Mouse (Mus musculus) stomach, embryonic 14.5 days (tissue): ENCODE measurements around the gene Aqp9. TPM values are rescaled to one million over a fixed set of nuclear protein-coding genes. Genes with fewer than 3 reads are reported as not detected.

Experiments
- ATAC-seq: fragments of 200-750 bp; cut with Nextera tagmentation; 2 replicates; pipeline ENCODE4 v1.8.0; 2017; ENCODE audit warnings: low read depth, moderate TSS enrichment; ENCODE audit not compliant: insufficient number of reproducible peaks, insufficient read depth, low FRiP score
- H3K27ac ChIP-seq: fragments of 300-500 bp; sonication (generic); 2 replicates; pipeline ENCODE4 v1.5.1; 2014; ENCODE audit warnings: mild to moderate bottlenecking, low read length, moderate library complexity, mixed read lengths
- H3K27me3 ChIP-seq: fragments of 300-500 bp; sonication (generic); 2 replicates; pipeline ENCODE4 v1.6.1; 2014; ENCODE audit warnings: low read length, control low read depth, mixed read lengths; ENCODE audit not compliant: control insufficient read depth, insufficient read depth
- H3K36me3 ChIP-seq: fragments of 300-500 bp; sonication (generic); 2 replicates; pipeline ENCODE4 v1.6.1; 2014; ENCODE audit warnings: mild to moderate bottlenecking, control low read depth, low read length, moderate library complexity, mixed read lengths; ENCODE audit not compliant: control insufficient read depth, insufficient read depth
- H3K4me1 ChIP-seq: fragments of 300-500 bp; sonication (generic); 2 replicates; pipeline ENCODE4 v1.6.1; 2014; ENCODE audit warnings: low read length, control low read depth, mixed read lengths; ENCODE audit not compliant: control insufficient read depth, insufficient read depth
- H3K4me2 ChIP-seq: fragments of 300-500 bp; sonication (generic); replicated peaks from 2 replicates; pipeline ENCODE4 v1.6.1; 2014; ENCODE audit warnings: low read depth, low read length, control low read depth
- H3K4me3 ChIP-seq: fragments of 300-500 bp; sonication (generic); 2 replicates; pipeline ENCODE4 v1.5.1; 2014; ENCODE audit warnings: low read depth, low read length, control low read depth
- H3K9ac ChIP-seq: fragments of 300-500 bp; sonication (generic); replicated peaks from 2 replicates; pipeline ENCODE4 v1.6.1; 2014; ENCODE audit warnings: low read depth, mild to moderate bottlenecking, control low read depth, low read length, moderate library complexity, mixed read lengths
- H3K9me3 ChIP-seq: fragments of 300-500 bp; sonication (generic); 2 replicates; pipeline ENCODE4 v1.6.1; 2016; ENCODE audit warnings: low read depth, low read length, control low read depth; ENCODE audit not compliant: control insufficient read depth
- WGBS: fragments of 180-500 bp; shearing (Covaris S2); extraction: QIAGEN DNeasy Blood & Tissue Kit; methylation state at CpG from one replicate; pipeline ENCODE4 v1.1.7; 2014; 5-methylcytosine and 5-hydroxymethylcytosine counted together
- polyA plus RNA-seq: library from polyadenylated mRNA; unstranded; fragments of >200 nt; fragmentation: Nextera tagmentation; extraction: Ambion mirVana; gene quantifications from 2 replicates; pipeline ENCODE4 v1.2.1, GENCODE M21; 2014

Aqp9 gene
- polyA plus RNA-seq, 1 experiment from 2014 or later = 0.12 TPM

DNA sequence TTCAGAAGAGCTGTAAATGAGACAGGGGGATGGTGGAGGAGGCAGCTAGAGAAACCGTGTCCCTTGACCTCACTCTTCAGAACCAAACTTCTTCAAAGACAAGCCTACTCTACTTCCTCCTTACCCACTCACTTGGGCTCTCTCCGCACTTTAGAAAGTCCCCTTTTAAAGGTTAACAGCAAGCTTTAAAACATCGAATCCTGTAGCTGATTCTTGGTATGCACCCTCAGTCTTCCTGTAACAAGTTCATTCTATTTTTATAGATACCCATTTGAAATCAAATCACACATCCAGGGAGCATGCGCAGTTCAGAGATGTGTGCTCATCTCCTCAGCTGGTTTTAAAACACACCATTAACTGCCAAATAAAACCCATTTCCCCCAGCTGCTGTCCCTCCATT lies 33.8 kb upstream of the Aqp9 start:
- H3K4me3 ChIP-seq = no peak overlapping the region
- whole genome bisulfite sequencing = 81% methylated on average over 4 of the region's 4 CpGs
- no peaks in the 10 kb centered on the region for H3K4me1 ChIP-seq
- H3K9ac ChIP-seq = no peak overlapping the region
- H3K4me2 ChIP-seq = no peak overlapping the region
- H3K27me3 ChIP-seq = no peaks in the 10 kb centered on the region
- no peaks in the 10 kb centered on the region for H3K36me3 ChIP-seq
- no peak for ATAC-seq
- H3K27ac ChIP-seq = no peak overlapping the region
- H3K9me3 ChIP-seq = no peaks in the 10 kb centered on the region

DNA sequence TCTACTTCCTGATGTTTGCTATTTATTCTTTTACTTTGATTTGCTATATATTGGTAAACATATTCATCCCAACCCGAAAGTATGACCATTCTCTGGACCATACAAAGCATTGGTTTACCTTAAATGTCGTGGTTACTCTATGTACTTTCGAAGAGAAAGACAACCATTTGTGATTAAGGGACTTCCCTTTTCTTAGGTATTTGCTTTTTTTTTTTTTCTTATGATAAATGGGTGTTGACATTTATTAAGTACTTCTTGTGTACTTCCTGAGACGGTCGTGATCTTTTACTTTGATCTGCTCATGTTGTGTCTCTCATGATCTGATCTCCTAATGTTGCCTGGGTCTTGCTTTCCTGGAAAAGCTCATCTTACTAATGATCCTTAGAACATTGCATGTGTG lies 30.3 kb upstream of the Aqp9 start:
- H3K9ac ChIP-seq = no peak overlapping the region
- H3K4me3 ChIP-seq = no peak overlapping the region
- H3K4me1 ChIP-seq = no peaks in the 10 kb centered on the region
- H3K4me2 ChIP-seq = no peak overlapping the region
- H3K27me3 ChIP-seq = no peaks in the 10 kb centered on the region
- no peaks in the 10 kb centered on the region for H3K36me3 ChIP-seq
- 70% methylated on average over 5 of the region's 5 CpGs for WGBS
- ATAC-seq = no peak
- H3K27ac ChIP-seq = no peak overlapping the region
- H3K9me3 ChIP-seq = no peaks in the 10 kb centered on the region

DNA sequence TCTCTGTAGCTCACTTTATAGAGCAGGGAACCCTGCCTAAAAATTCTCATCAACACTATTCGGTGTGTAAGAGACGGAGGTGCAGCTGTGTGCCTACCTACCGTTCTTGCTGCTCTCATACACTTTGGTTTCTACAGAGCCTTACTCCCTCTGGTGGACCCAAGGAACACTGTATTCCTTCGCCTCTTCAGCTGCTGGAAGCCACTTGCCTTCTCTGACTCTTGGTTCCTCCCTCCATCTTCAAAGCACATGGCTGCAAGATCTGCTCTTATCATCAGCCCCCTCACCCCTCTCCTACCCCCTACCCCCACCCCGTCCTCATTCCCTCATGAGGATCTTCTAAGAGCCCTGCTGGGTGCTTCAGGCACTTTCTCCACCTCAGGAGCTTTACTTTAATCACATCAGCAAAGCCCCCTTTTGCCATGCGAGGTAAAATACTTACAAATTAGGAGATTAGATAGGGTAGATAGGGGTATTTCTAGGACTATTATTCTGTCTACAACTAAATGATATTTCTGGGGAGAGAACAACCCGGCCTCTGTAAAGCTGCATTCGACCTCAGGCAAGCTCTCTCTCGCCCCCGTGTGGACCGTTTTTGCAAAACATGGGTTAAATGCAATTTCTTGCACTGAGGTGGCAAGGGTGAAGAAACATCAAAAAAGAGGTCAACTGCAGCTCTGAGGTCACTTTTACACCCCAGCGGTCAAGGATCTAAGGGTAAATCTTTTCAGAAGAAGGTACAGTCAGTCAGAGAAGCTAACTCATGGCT lies 20.3 kb upstream of the Aqp9 start:
- Histone ChIP-seq H3K27me3 (no peaks in the 10 kb centered on the region), H3K4me1 (no peaks in the 10 kb centered on the region), H3K4me3 (no peak overlapping the region), H3K9me3 (no peaks in the 10 kb centered on the region), H3K9ac (no peak overlapping the region), H3K4me2 (peak overlapping the region; percentile 13; the same call in 1 of the 2 replicates), H3K27ac (no peak overlapping the region), H3K36me3 (no peaks in the 10 kb centered on the region)
- ATAC-seq = peak; percentile 65; the same call in 1 of the 2 replicates
- 8% methylated on average over 12 of the region's 12 CpGs for WGBS

DNA sequence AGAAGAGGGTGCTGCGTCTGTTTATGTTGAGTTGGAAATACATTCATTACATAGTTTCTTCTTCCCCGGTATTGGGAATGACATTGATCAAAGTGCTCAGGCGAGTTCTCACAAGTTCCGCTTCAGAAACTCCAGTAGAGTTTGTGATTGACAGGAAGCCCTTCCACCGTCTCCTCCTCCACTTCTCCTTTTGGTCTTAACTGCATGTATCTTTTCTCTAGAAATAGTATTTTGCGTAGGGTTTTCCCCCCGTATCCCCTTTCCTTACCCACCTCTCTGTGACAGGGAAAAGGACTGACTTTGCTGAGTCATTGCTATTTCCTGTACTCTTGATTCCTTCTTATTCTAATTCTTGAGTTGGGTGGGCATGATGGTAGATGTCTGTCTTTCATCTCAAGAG lies 18.9 kb upstream of the Aqp9 start:
- H3K27ac ChIP-seq = no peak overlapping the region
- no peak overlapping the region for H3K4me3 ChIP-seq
- no peaks in the 10 kb centered on the region for H3K36me3 ChIP-seq
- no peak overlapping the region for H3K4me2 ChIP-seq
- H3K27me3 ChIP-seq = no peaks in the 10 kb centered on the region
- no peaks in the 10 kb centered on the region for H3K4me1 ChIP-seq
- no peaks in the 10 kb centered on the region for H3K9me3 ChIP-seq
- H3K9ac ChIP-seq = no peak overlapping the region
- 80% methylated on average over 7 of the region's 7 CpGs for WGBS
- ATAC-seq = no peak

DNA sequence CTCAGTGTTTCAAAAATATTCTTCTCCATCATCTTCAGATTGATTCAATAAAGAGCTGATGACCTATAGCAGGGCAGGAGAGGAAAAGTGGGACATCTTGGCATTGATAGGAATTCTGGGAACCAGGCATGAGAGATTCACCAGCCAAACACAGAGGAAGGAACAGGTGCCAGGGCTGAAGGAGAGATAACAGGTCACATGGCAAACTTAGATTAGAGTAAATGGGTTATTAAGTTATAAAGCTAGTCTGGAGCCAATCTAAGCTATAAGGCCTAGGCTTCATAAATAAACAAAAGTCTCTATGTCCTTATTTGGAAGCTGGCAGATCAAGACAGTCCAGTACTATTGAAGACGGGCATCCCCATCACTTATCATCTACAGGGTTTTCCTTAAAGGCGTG lies 17.3 kb upstream of the Aqp9 start:
- H3K27me3 ChIP-seq = no peaks in the 10 kb centered on the region
- no peaks in the 10 kb centered on the region for H3K9me3 ChIP-seq
- 68% methylated on average over 2 of the region's 2 CpGs for WGBS
- H3K4me2 ChIP-seq = no peak overlapping the region
- no peaks in the 10 kb centered on the region for H3K36me3 ChIP-seq
- H3K4me1 ChIP-seq = no peaks in the 10 kb centered on the region; the same call in 1 of the 2 replicates
- H3K27ac ChIP-seq = no peak overlapping the region
- H3K4me3 ChIP-seq = no peak overlapping the region
- no peak overlapping the region for H3K9ac ChIP-seq
- no peak for ATAC-seq

DNA sequence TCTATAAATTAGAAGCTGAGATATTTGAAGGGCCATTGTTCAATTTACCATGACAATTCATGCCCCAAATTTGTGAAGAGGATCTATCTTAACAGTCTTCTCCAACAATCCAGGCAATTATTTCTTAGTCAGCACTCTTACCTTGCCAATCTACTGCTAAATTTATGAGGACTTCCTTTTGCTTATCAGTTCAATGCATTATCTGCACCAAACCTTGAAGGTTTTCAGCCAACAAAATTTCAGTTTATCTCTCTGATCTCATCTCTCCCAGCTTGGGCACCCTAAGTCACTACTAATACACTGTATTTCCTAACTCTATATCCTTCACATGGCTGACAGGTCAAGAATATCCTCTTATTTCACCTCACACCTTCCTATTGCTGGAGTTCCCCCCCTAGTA lies 16.8 kb upstream of the Aqp9 start:
- Histone ChIP-seq H3K4me1 (no peaks in the 10 kb centered on the region; the same call in 1 of the 2 replicates), H3K27me3 (no peaks in the 10 kb centered on the region), H3K27ac (no peak overlapping the region), H3K4me2 (no peak overlapping the region), H3K9ac (no peak overlapping the region), H3K36me3 (no peaks in the 10 kb centered on the region), H3K4me3 (no peak overlapping the region), H3K9me3 (no peaks in the 10 kb centered on the region)
- ATAC-seq = no peak

DNA sequence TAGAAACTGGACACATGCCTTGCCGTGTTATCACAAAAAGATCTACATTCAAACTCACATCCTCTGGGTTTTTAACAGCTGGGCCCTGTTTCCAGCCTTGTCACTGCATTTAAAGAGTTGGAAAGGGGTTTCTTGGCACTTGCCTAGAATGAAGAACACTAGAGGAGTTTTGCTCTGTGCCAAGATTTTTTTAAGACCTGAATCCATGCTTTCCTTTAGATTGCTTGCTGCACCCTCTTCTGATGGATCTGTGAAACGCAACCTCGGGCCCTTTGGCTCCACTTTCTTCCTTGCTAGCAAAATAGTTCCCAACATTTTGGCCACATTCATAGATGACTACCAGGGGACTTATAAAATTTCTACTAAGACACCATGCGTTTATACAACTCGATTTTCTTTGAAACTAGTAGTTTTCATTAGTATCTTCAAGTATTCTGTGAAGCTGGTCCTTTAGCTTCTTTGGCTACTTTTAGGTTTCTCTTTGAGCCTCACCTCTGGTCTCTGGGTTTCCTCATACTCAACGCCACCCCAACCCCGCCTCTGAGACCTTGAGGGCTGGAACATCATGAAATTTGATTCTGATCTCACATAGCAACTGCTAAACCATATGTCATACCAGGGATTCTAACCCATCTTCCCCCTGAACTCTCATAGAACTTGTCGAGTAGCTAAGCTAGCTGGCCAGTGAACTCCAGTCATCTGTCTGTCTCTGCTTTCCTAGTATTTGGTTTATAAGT lies 11.7 kb upstream of the Aqp9 start:
- 63% methylated on average over 8 of the region's 8 CpGs for WGBS
- no peak overlapping the region for H3K4me2 ChIP-seq

DNA sequence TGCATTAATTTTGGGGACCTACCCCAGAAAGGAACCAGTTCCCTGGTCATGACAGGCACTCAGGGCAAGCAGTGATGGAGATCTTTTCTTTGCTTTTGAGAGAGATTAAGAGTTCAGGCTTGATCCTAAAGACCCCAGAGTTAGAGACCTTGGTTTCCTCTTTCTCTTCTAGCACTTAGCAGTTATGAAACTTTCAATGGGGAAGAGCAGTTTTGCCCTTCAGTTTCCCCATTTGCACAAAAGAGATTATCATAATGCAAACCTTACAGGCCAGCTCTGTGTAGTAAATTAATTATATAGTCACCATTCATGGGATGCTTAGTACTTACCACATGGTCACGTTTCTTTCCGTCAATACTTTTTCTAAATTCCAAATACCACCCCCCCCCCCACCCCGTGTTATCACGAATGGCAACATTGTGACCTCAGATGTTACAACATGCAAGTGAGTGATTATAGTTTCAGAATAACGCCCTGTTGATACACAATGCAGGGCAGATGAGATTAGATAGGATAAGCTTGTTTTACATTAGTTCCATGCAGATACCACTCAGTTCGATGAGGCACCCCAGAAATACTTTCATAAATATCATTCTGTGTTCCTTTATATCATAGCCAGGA lies 10.9 kb upstream of the Aqp9 start:
- Histone ChIP-seq H3K9ac (no peak overlapping the region), H3K9me3 (no peaks in the 10 kb centered on the region), H3K36me3 (no peaks in the 10 kb centered on the region), H3K27ac (no peak overlapping the region), H3K4me2 (no peak overlapping the region), H3K4me3 (no peak overlapping the region), H3K4me1 (no peaks in the 10 kb centered on the region; the same call in 1 of the 2 replicates), H3K27me3 (no peaks in the 10 kb centered on the region)
- WGBS = 66% methylated on average over 6 of the region's 6 CpGs
- no peak for ATAC-seq

More for the DNA sequence above, 11.7 kb upstream of the Aqp9 start:
- Histone ChIP-seq H3K27me3 (no peaks in the 10 kb centered on the region), H3K36me3 (no peaks in the 10 kb centered on the region), H3K27ac (no peak overlapping the region), H3K9me3 (no peaks in the 10 kb centered on the region), H3K9ac (no peak overlapping the region), H3K4me3 (no peak overlapping the region), H3K4me1 (no peaks in the 10 kb centered on the region; the same call in 1 of the 2 replicates)
- ATAC-seq = no peak
